ENCODE assay signal across 24 mouse cellular contexts in genomic region chr8:11197261-11197660, GRCm38 (mm10).
"Had no signal": no experiment of that assay in that cellular context is flagged by ENCODE, and none has a peak within 500 bp of the region (broad histone marks: within the 10 kb centered on the region; RNA-seq: fewer than 3 reads in every experiment).

No protein-coding gene starts in this region.

- DNase-seq: kidney, adult 8-10 months; kidney, postnatal 10 days; kidney, postnatal 36 days; left cerebral cortex, postnatal 4 days; liver; lung, adult 18-20 months; lung, postnatal 10 days; lung, postnatal 36 days; retina, postnatal 1 day; right cerebral cortex, postnatal 25 days; spleen, adult 18-20 months; thymus, adult 2 months; thymus, postnatal 14 days had no signal

- H3K36me3 ChIP-seq: liver, embryonic 15.5 days; midbrain, embryonic 13.5 days; neural tube, embryonic 13.5 days had no signal

- H3K27ac ChIP-seq: kidney, embryonic 15.5 days; limb, embryonic 13.5 days; liver, embryonic 12.5 days; liver, embryonic 15.5 days; lung, embryonic 15.5 days; midbrain, embryonic 13.5 days; neural tube, embryonic 13.5 days; stomach, embryonic 15.5 days had no signal

- H3K4me3 ChIP-seq: kidney, embryonic 15.5 days; limb, embryonic 13.5 days; liver, embryonic 12.5 days; liver, embryonic 15.5 days; lung, embryonic 15.5 days; megakaryocyte, embryonic 14.5 days; midbrain, embryonic 10.5 days; midbrain, embryonic 13.5 days; myocyte; neural tube, embryonic 13.5 days; stomach, embryonic 15.5 days had no signal

- H3K4me1 ChIP-seq: limb, embryonic 13.5 days; liver, embryonic 12.5 days; liver, embryonic 15.5 days; lung, embryonic 15.5 days; midbrain, embryonic 13.5 days had no signal

- H3K9me3 ChIP-seq: kidney, embryonic 15.5 days; limb, embryonic 13.5 days; liver, embryonic 12.5 days; liver, embryonic 15.5 days; lung, embryonic 15.5 days; megakaryocyte, embryonic 14.5 days; midbrain, embryonic 10.5 days; midbrain, embryonic 13.5 days; neural tube, embryonic 13.5 days; stomach, embryonic 15.5 days had no signal

- H3K27me3 ChIP-seq: kidney, embryonic 15.5 days; limb, embryonic 13.5 days; liver, embryonic 15.5 days; lung, embryonic 15.5 days; midbrain, embryonic 13.5 days; neural tube, embryonic 13.5 days; stomach, embryonic 15.5 days had no signal
